Mouse (Mus musculus) MEL (cell line): ENCODE data around the gene Antxr1. TPM values are rescaled to one million over a fixed set of nuclear protein-coding genes. Genes with fewer than 3 reads are reported as not detected.

Source experiments
- DNase-seq: peaks from one replicate; pipeline ENCODE4 v3.0.0; 2011; ENCODE audit warnings: low read depth, low spot score
- H3K27ac ChIP-seq: 2 replicates; pipeline ENCODE4 v1.5.1; 2012; ENCODE audit warnings: low read depth, mild to moderate bottlenecking, control low read depth, low read length, moderate library complexity; ENCODE audit not compliant: control insufficient read depth
- H3K27me3 ChIP-seq, 2 experiments: fragments of 150-350 bp in 1 of 2; sonication (generic) in 1 of 2; 2 replicates each; pipeline ENCODE4 v1.6.1; 2012; ENCODE audit warnings: low read length in 2 of 2, mild to moderate bottlenecking in 2 of 2, improper control_type of control experiment in 1 of 2, moderate library complexity in 1 of 2; ENCODE audit not compliant: insufficient read depth in 2 of 2, control insufficient read depth in 1 of 2
- H3K36me3 ChIP-seq, 2 experiments: 2 replicates each; pipeline ENCODE4 v1.6.1; 2012 to 2014; ENCODE audit warnings: low read length in 2 of 2, improper control_type of control experiment in 1 of 2, inconsistent platforms in 1 of 2, mild to moderate bottlenecking in 1 of 2; ENCODE audit not compliant: insufficient read depth in 2 of 2, control insufficient read depth in 1 of 2
- H3K4me1 ChIP-seq, 2 experiments: fragments of 150-350 bp in 1 of 2; sonication (generic) in 1 of 2; 2 replicates each; pipeline ENCODE4 v1.6.1; 2012; ENCODE audit warnings: low read length in 2 of 2, improper control_type of control experiment in 1 of 2, mild to moderate bottlenecking in 1 of 2; ENCODE audit not compliant: insufficient read depth in 2 of 2, control insufficient read depth in 1 of 2
- H3K4me3 ChIP-seq, 2 experiments: fragments of 150-350 bp in 1 of 2; sonication (generic) in 1 of 2; 2 replicates each; pipeline ENCODE4 v1.5.1; 2012; ENCODE audit warnings: low read depth in 2 of 2, low read length in 2 of 2, mild to moderate bottlenecking in 2 of 2, moderate library complexity in 2 of 2, control low read depth in 1 of 2, improper control_type of control experiment in 1 of 2; ENCODE audit not compliant: control insufficient read depth in 1 of 2, insufficient read depth in 1 of 2
- H3K79me2 ChIP-seq: 2 replicates; pipeline ENCODE4 v1.6.1; 2012; ENCODE audit warnings: mild to moderate bottlenecking, low read length, moderate library complexity; ENCODE audit not compliant: control insufficient read depth, poor library complexity, insufficient read depth
- H3K9ac ChIP-seq: 2 replicates; pipeline ENCODE4 v1.6.1; 2012; ENCODE audit warnings: low read depth, mild to moderate bottlenecking, control low read depth, low read length, moderate library complexity; ENCODE audit not compliant: control insufficient read depth, poor library complexity, severe bottlenecking
- H3K9me3 ChIP-seq: fragments of 150-350 bp; sonication (generic); replicated peaks from 2 replicates; pipeline ENCODE4 v1.6.1; 2012; ENCODE audit warnings: mild to moderate bottlenecking, low read length, improper control_type of control experiment, moderate library complexity; ENCODE audit not compliant: insufficient read depth
- CTCF ChIP-seq, 3 experiments: IDR thresholded peaks in 2 of 3; conservative IDR thresholded peaks in 1 of 3; 2 replicates each; pipeline ENCODE4 v1.5.1; 2011 to 2012; ENCODE audit warnings: low read length in 3 of 3, low read depth in 2 of 3, mild to moderate bottlenecking in 2 of 3, improper control_type of control experiment in 1 of 3, inconsistent platforms in 1 of 3, mixed read lengths in 1 of 3, moderate library complexity in 1 of 3; ENCODE audit not compliant: control insufficient read depth in 1 of 3, insufficient read depth in 1 of 3, poor library complexity in 1 of 3, severe bottlenecking in 1 of 3
- E2F4 ChIP-seq: IDR thresholded peaks from 2 replicates; pipeline ENCODE4 v1.6.1; 2011; ENCODE audit warnings: low read depth, low read length, improper control_type of control experiment, borderline replicate concordance
- ELF1 ChIP-seq: IDR thresholded peaks from 2 replicates; pipeline ENCODE4 v1.6.1; 2014; ENCODE audit warnings: low read depth, mild to moderate bottlenecking, inconsistent platforms, low read length, improper control_type of control experiment, moderate library complexity
- ETS1 ChIP-seq: IDR thresholded peaks from 2 replicates; pipeline ENCODE4 v1.6.1; 2012; ENCODE audit warnings: low read depth, mild to moderate bottlenecking, inconsistent platforms, low read length, improper control_type of control experiment, moderate library complexity
- MAFK ChIP-seq: IDR thresholded peaks from 2 replicates; pipeline ENCODE4 v1.6.1; 2011; ENCODE audit warnings: low read depth, mild to moderate bottlenecking, low read length, improper control_type of control experiment, borderline replicate concordance
- MAX ChIP-seq: IDR thresholded peaks from 2 replicates; pipeline ENCODE4 v1.6.1; 2011; ENCODE audit warnings: low read length, improper control_type of control experiment
- MEF2A ChIP-seq: IDR thresholded peaks from 2 replicates; pipeline ENCODE4 v1.6.1; 2014; ENCODE audit warnings: low read depth, mild to moderate bottlenecking, inconsistent platforms, low read length, improper control_type of control experiment; ENCODE audit not compliant: poor library complexity, insufficient replicate concordance, severe bottlenecking; ENCODE audit errors: extremely low read depth
- MXI1 ChIP-seq: IDR thresholded peaks from 2 replicates; pipeline ENCODE4 v1.6.1; 2011; ENCODE audit warnings: mild to moderate bottlenecking, low read depth, low read length, improper control_type of control experiment
- POLR2A ChIP-seq, 2 experiments: IDR thresholded peaks; 2 replicates each; pipeline ENCODE4 v1.6.1; 2011 to 2012; ENCODE audit warnings: low read length in 2 of 2, mild to moderate bottlenecking in 2 of 2, control low read depth in 1 of 2, improper control_type of control experiment in 1 of 2, low read depth in 1 of 2, moderate library complexity in 1 of 2; ENCODE audit not compliant: control insufficient read depth in 1 of 2, insufficient read depth in 1 of 2, poor library complexity in 1 of 2
- POLR2AphosphoS5 ChIP-seq: IDR thresholded peaks from 2 replicates; pipeline ENCODE4 v1.6.1; 2012; ENCODE audit warnings: low read depth, borderline replicate concordance, mild to moderate bottlenecking, inconsistent platforms, low read length, moderate library complexity, mixed read lengths
- SIN3A ChIP-seq: IDR thresholded peaks from 2 replicates; pipeline ENCODE4 v1.6.1; 2012; ENCODE audit warnings: low read length, improper control_type of control experiment, inconsistent platforms
- TAL1 ChIP-seq: IDR thresholded peaks from 2 replicates; pipeline ENCODE4 v1.6.1; 2012; ENCODE audit warnings: mild to moderate bottlenecking, inconsistent platforms, low read length, moderate library complexity, mixed read lengths
- ZKSCAN1 ChIP-seq: IDR thresholded peaks from 2 replicates; pipeline ENCODE4 v1.6.1; 2012; ENCODE audit warnings: low read depth, mild to moderate bottlenecking, inconsistent platforms, low read length, improper control_type of control experiment, moderate library complexity
- ZMIZ1 ChIP-seq: IDR thresholded peaks from 2 replicates; pipeline ENCODE4 v1.6.1; 2012; ENCODE audit warnings: low read depth, mild to moderate bottlenecking, inconsistent platforms, low read length, improper control_type of control experiment, moderate library complexity
- polyA plus RNA-seq, 2 experiments: library from polyadenylated mRNA; stranded (reverse) in 1 of 2; unstranded in 1 of 2; fragments of >175 nt in 1 of 2; fragments of >200 nt in 1 of 2; gene quantifications; 2 replicates each; pipeline versions ENCODE4 v1.2.1 to v1.2.4; 2012; ENCODE audit warnings: low replicate concordance in 2 of 2, low read depth in 1 of 2; ENCODE audit not compliant: insufficient read length in 2 of 2, insufficient read depth in 1 of 2, missing spikeins in 1 of 2
- total RNA-seq: library from RNA; depleted of rRNA; stranded (reverse); fragments of 300-350 nt; gene quantifications from 2 replicates; pipeline ENCODE4 v1.2.3, GENCODE M21; 2012

Gene Antxr1
- total and polyA plus RNA-seq, 3 experiments = 0.10 TPM; not detected in 2

GRCm38 (mm10) chr6:87282346-87282781 lies 53.3 kb downstream of the Antxr1 start:
- TF ChIP-seq CTCF (IDR thresholded peaks at IDR 0.05 in 2 of 3, conservative IDR thresholded peaks at IDR 0.05 in 1 of 3; ENCODE audit: control insufficient read depth in 1 of 3, insufficient read depth in 1 of 3, low read depth in 2 of 3, low read length in 3 of 3, poor library complexity in 1 of 3, severe bottlenecking in 1 of 3) = no peak
- TF ChIP-seq MAX = peak; percentile 36; the same call in 1 of the 2 replicates
- Histone ChIP-seq H3K4me3 (no peak overlapping the region), H3K9ac (no peak overlapping the region), H3K36me3 (no peaks in the 10 kb centered on the region), H3K27me3 (peaks cover 12 to 20% of the 10 kb centered on the region in 2 experiments), H3K4me1 (no peaks in the 10 kb centered on the region), H3K9me3 (no peaks in the 10 kb centered on the region), H3K79me2 (no peaks in the 10 kb centered on the region), H3K27ac (no peak overlapping the region)
- no peak for DNase-seq

- Histone ChIP-seq H3K9ac (no peak overlapping the region), H3K27ac (no peak overlapping the region), H3K79me2 (no peaks in the 10 kb centered on the region), H3K9me3 (no peaks in the 10 kb centered on the region), H3K27me3 (peaks cover 12 to 20% of the 10 kb centered on the region in 2 experiments), H3K4me3 (no peak overlapping the region), H3K4me1 (no peaks in the 10 kb centered on the region), H3K36me3 (no peaks in the 10 kb centered on the region)
- no peak for TF ChIP-seq ZMIZ1
- TF ChIP-seq CTCF (IDR thresholded peaks at IDR 0.05 in 2 of 3, conservative IDR thresholded peaks at IDR 0.05 in 1 of 3; ENCODE audit: control insufficient read depth in 1 of 3, insufficient read depth in 1 of 3, low read depth in 2 of 3, low read length in 3 of 3, poor library complexity in 1 of 3, severe bottlenecking in 1 of 3) = peak in 1 of 3 experiments; percentile 15; a peak in 2 of 6 replicates
- no peak for DNase-seq
Measured at GRCm38 (mm10) chr6:87281771-87282170, 53.9 kb downstream of the Antxr1 start.

GRCm38 (mm10) chr6:87278151-87278550 lies 57.5 kb downstream of the Antxr1 start:
- no peak for DNase-seq
- H3K27ac ChIP-seq = no peak overlapping the region
- H3K4me1 ChIP-seq = no peaks in the 10 kb centered on the region
- TF ChIP-seq TAL1 = no peak
- no peak for TF ChIP-seq E2F4
- TF ChIP-seq ZKSCAN1 = no peak
- TF ChIP-seq SIN3A = no peak
- TF ChIP-seq MXI1 = no peak
- H3K36me3 ChIP-seq = no peaks in the 10 kb centered on the region
- no peaks in the 10 kb centered on the region for H3K9me3 ChIP-seq
- H3K79me2 ChIP-seq = no peaks in the 10 kb centered on the region
- no peak overlapping the region for H3K4me3 ChIP-seq
- no peak overlapping the region for H3K9ac ChIP-seq
- peaks cover 6 to 8% of the 10 kb centered on the region in 2 experiments; a peak in 3 of 4 replicates for H3K27me3 ChIP-seq

- H3K36me3 ChIP-seq = no peaks in the 10 kb centered on the region
- no peak overlapping the region for H3K9ac ChIP-seq
- H3K27me3 ChIP-seq = peaks cover 1 to 2% of the 10 kb centered on the region in 2 experiments; a peak in 2 of 4 replicates
- no peaks in the 10 kb centered on the region for H3K79me2 ChIP-seq
- no peaks in the 10 kb centered on the region for H3K4me1 ChIP-seq
- DNase-seq = peak; percentile 6
- H3K4me3 ChIP-seq = no peak overlapping the region
- TF ChIP-seq POLR2AphosphoS5 (no peak), MAFK (no peak), ELF1 (no peak), CTCF (IDR thresholded peaks at IDR 0.05 in 2 of 3, conservative IDR thresholded peaks at IDR 0.05 in 1 of 3; ENCODE audit: control insufficient read depth in 1 of 3, insufficient read depth in 1 of 3, low read depth in 2 of 3, low read length in 3 of 3, poor library complexity in 1 of 3, severe bottlenecking in 1 of 3) (no peak), ETS1 (no peak), MEF2A (no peak), POLR2A (IDR thresholded peaks at IDR 0.05; ENCODE audit: control insufficient read depth in 1 of 2, insufficient read depth in 1 of 2, low read depth in 1 of 2, low read length in 2 of 2, poor library complexity in 1 of 2) (no peak)
- no peaks in the 10 kb centered on the region for H3K9me3 ChIP-seq
- no peak overlapping the region for H3K27ac ChIP-seq
Measured at GRCm38 (mm10) chr6:87277527-87277926, 58.1 kb downstream of the Antxr1 start.
